Mouse (Mus musculus) T-cell, adult 66 days (primary cell): ENCODE measurements around the gene Olfr209. TPM values are rescaled to one million over a fixed set of nuclear protein-coding genes. Genes with fewer than 3 reads are reported as not detected.

Experiments used
- total RNA-seq, 2 experiments: library from RNA; stranded (reverse); gene quantifications; 3 replicates in 1 of 2; 4 replicates in 1 of 2; pipeline ENCODE4 v1.2.4; 2023

The Olfr209 gene
- total RNA-seq, result not detected

GRCm38 (mm10) chr16:59363893-59364292, at the start of gene Olfr209:
Gene Olfr209 (minus strand): TSS chr16:59363993.

DNA sequence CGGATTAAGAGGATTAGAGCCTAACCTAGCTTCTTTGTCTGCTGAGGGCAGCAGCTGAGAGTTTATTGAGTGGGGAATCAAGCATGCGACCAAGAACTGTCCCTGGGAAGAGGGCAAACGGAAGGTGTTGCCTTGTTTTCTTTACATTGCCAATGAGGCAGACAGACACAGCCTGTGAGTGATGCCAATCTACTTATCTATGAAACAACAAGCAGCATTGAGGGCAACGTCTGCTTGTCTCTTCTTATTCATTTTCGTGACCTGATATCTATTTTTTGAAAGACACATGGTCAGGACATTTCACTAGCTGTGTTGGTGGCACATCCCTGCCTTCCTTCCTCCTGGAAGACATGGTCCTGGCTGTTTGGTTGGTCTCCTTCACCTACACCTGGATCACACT, 43.2 kb upstream of the Olfr209 start, which contains the start of gene Gabrr3:
TSS of gene Gabrr3 (plus strand) at position 301 of the 400 bp plus-strand sequence.

GRCm38 (mm10) chr16:59349146-59349545, 14.6 kb downstream of the Olfr209 start, which contains the start of gene Olfr206:
Gene Olfr206 (minus strand): TSS chr16:59349246.

GRCm38 (mm10) chr16:59331038-59331437, 32.8 kb downstream of the Olfr209 start, which contains the start of gene Olfr205:
Gene Olfr205 (minus strand): TSS chr16:59331138.

GRCm38 (mm10) chr16:59318148-59318547, 45.6 kb downstream of the Olfr209 start, which contains the start of gene Olfr204:
Gene Olfr204 (minus strand): TSS chr16:59318248.

Other genes starting within 250 kb of the Olfr209 start
- not detected for gene Olfr194, start 242.9 kb downstream of the Olfr209 start, total RNA-seq
- not detected for gene Olfr195, start 216.9 kb downstream of the Olfr209 start, total RNA-seq
- gene Olfr196, start 193.5 kb downstream of the Olfr209 start, total RNA-seq, result not detected
- gene Olfr198, start 160.5 kb downstream of the Olfr209 start, total RNA-seq, result not detected
- gene Olfr199, start 144.2 kb downstream of the Olfr209 start, total RNA-seq, result not detected
- not detected for gene Olfr201, start 91.4 kb downstream of the Olfr209 start, total RNA-seq
- gene Olfr202, start 77.2 kb downstream of the Olfr209 start, total RNA-seq, result not detected
- not detected for gene Olfr203, start 65.1 kb downstream of the Olfr209 start, total RNA-seq
- not detected for gene Olfr204, start 45.7 kb downstream of the Olfr209 start, total RNA-seq
- not detected for gene Olfr205, start 32.9 kb downstream of the Olfr209 start, total RNA-seq
- gene Olfr206, start 14.7 kb downstream of the Olfr209 start, total RNA-seq, result not detected
- gene Gabrr3, start 43.3 kb upstream of the Olfr209 start, total RNA-seq, result not detected
- 10 to 100 TPM; 43.7 to 44.3 TPM for gene Riox2, start 107.8 kb upstream of the Olfr209 start, total RNA-seq
- 1 to 10 TPM; 1.1 to 1.2 TPM for gene Crybg3, start 237.0 kb upstream of the Olfr209 start, total RNA-seq